37 mouse cellular contexts compared by ENCODE assay signal in the genomic region with DNA sequence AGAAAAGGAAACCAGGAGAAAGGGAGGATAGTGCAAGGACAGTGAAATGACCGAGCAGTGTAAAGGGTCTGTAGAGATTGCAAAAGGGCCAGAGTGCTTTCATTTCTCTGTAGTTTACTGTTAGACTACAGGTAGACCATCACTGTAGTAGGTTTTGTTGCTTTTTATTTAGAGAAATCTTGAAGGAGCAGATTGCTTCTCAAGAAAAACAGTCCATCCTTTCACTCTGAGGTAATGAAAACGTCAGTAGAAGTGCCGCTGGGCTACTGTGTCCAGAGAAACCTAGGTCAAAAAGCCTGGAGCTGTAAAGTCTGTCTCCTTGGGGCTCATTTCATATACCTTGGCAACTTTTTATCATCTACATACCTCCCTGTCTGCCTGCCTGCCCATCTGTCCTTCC. TPM values are rescaled to one million over a fixed set of nuclear protein-coding genes. Genes with fewer than 3 reads are reported as not detected.
DNase-seq lines count a peak whose midpoint lies in the region; ATAC-seq and TF ChIP-seq lines count a peak whose summit lies in the region.
"Had no signal": no experiment of that assay in that cellular context is flagged by ENCODE, and none has a peak within 500 bp of the region (broad histone marks: within the 10 kb centered on the region; RNA-seq: fewer than 3 reads in every experiment).

No protein-coding gene starts in this region.

- H3K9me3 ChIP-seq in intestine, postnatal 0 days (ENCODE audit: control insufficient read depth): no peaks in the 10 kb centered on the region
- H3K9me3 ChIP-seq: forebrain, embryonic 15.5 days; hindbrain, embryonic 12.5 days; limb, embryonic 13.5 days; liver, embryonic 13.5 days; midbrain, embryonic 13.5 days; neural tube, embryonic 15.5 days had no signal

- no peak for TF ChIP-seq POLR2A in thymus, adult 2 months (IDR thresholded peaks at IDR 0.05; ENCODE audit: control insufficient read depth, extremely low read depth, insufficient read depth, low read length, poor library complexity)
- no peak for TF ChIP-seq POLR2A in bone marrow macrophage, adult 2 months (IDR thresholded peaks at IDR 0.05; ENCODE audit: borderline replicate concordance, low read depth, low read length)
- no peak for TF ChIP-seq POLR2A in small intestine, adult 2 months (IDR thresholded peaks at IDR 0.05; ENCODE audit: low read depth, low read length)

- no peak overlapping the region for H3K4me3 ChIP-seq in layer of hippocampus, adult 2 months
- no peak overlapping the region for H3K4me3 ChIP-seq in thymus, adult 2 months (ENCODE audit: control insufficient read depth, insufficient read depth, low read length)
- H3K4me3 ChIP-seq in bone marrow macrophage, adult 2 months (ENCODE audit: insufficient read depth, low read length): peak overlapping the region; percentile 93
- H3K4me3 ChIP-seq in small intestine, adult 2 months (ENCODE audit: low read depth, low read length): no peak overlapping the region
- H3K4me3 ChIP-seq in intestine, postnatal 0 days (ENCODE audit: low read depth, low read length): no peak overlapping the region
- H3K4me3 ChIP-seq: forebrain, embryonic 15.5 days; hindbrain, embryonic 12.5 days; left cerebral cortex, adult 2 months; limb, embryonic 13.5 days; liver, embryonic 13.5 days; midbrain, embryonic 13.5 days; neural tube, embryonic 15.5 days had no signal

- 0 out of 2 replicates have a peak overlapping the region, but pooled peaks have one; percentile 15 for H3K27ac ChIP-seq in layer of hippocampus, adult 2 months
- peak overlapping the region; percentile 90; the same call in 1 of the 2 replicates for H3K27ac ChIP-seq in thymus, adult 2 months (ENCODE audit: control insufficient read depth, insufficient read depth, low read length)
- H3K27ac ChIP-seq in bone marrow macrophage, adult 2 months (ENCODE audit: insufficient read depth, low read depth, low read length): peak overlapping the region; percentile 98
- peak overlapping the region; percentile 51 for H3K27ac ChIP-seq in small intestine, adult 2 months (ENCODE audit: insufficient read depth, low read depth, low read length)
- no peak overlapping the region for H3K27ac ChIP-seq in intestine, postnatal 0 days (ENCODE audit: low read depth, low read length)
- H3K27ac ChIP-seq: forebrain, embryonic 15.5 days; hindbrain, embryonic 12.5 days; left cerebral cortex, adult 2 months; limb, embryonic 13.5 days; liver, embryonic 13.5 days; midbrain, embryonic 13.5 days; neural tube, embryonic 15.5 days had no signal

- no peaks in the 10 kb centered on the region for H3K36me3 ChIP-seq in thymus, adult 2 months (ENCODE audit: control insufficient read depth, insufficient read depth, low read length)
- H3K36me3 ChIP-seq in small intestine, adult 2 months (ENCODE audit: control insufficient read depth, insufficient read depth, low read length): no peaks in the 10 kb centered on the region
- H3K36me3 ChIP-seq in intestine, postnatal 0 days (ENCODE audit: control insufficient read depth, insufficient read depth): no peaks in the 10 kb centered on the region
- H3K36me3 ChIP-seq: forebrain, embryonic 15.5 days; hindbrain, embryonic 12.5 days; limb, embryonic 13.5 days; liver, embryonic 13.5 days; midbrain, embryonic 13.5 days; neural tube, embryonic 15.5 days had no signal

- no peak for ATAC-seq in intestine, postnatal 0 days
- ATAC-seq: forebrain, embryonic 15.5 days; midbrain, embryonic 13.5 days had no signal

- no peak overlapping the region for H3K4me2 ChIP-seq in intestine, postnatal 0 days (replicated peaks; ENCODE audit: low read depth)
- H3K4me2 ChIP-seq: forebrain, embryonic 15.5 days; hindbrain, embryonic 12.5 days; limb, embryonic 13.5 days; lung, embryonic 14.5 days; midbrain, embryonic 13.5 days; neural tube, embryonic 15.5 days had no signal

- no peak overlapping the region for H3K9ac ChIP-seq in intestine, postnatal 0 days (ENCODE audit: low read depth, low read length)
- H3K9ac ChIP-seq: forebrain, embryonic 15.5 days; hindbrain, embryonic 12.5 days; limb, embryonic 13.5 days; liver, embryonic 13.5 days; lung, embryonic 14.5 days; midbrain, embryonic 13.5 days; neural tube, embryonic 15.5 days had no signal

- WGBS in thymus, adult 2 months: 75% methylated on average over 3 of the region's 3 CpGs
- 79% methylated on average over 3 of the region's 3 CpGs for WGBS in small intestine, adult 2 months
- 86% methylated on average over 3 of the region's 3 CpGs for WGBS in intestine, postnatal 0 days

- intact Hi-C loops in left cerebral cortex, postnatal 36 days (cut with DNase I): loop anchor here (5.0 kb wide), 4 partner anchors 37 to 787 kb away; a partner anchor contains a TSS

- H3K4me1 ChIP-seq in thymus, adult 2 months (replicated peaks; ENCODE audit: control insufficient read depth, insufficient read depth, low read length): peaks cover 2% of the 10 kb centered on the region
- H3K4me1 ChIP-seq in bone marrow macrophage, adult 2 months (ENCODE audit: control insufficient read depth, insufficient read depth, low read length): peaks cover 9% of the 10 kb centered on the region
- H3K4me1 ChIP-seq in small intestine, adult 2 months (ENCODE audit: control insufficient read depth, insufficient read depth, insufficient read length, low read length): peaks cover 2% of the 10 kb centered on the region; the same call in 1 of the 2 replicates
- no peaks in the 10 kb centered on the region; the same call in 1 of the 2 replicates for H3K4me1 ChIP-seq in intestine, postnatal 0 days (replicated peaks; ENCODE audit: control insufficient read depth, insufficient read depth, low read length)
- H3K4me1 ChIP-seq: hindbrain, embryonic 12.5 days; limb, embryonic 13.5 days had no signal

- no peak for TF ChIP-seq CTCF in layer of hippocampus, adult 2 months (conservative IDR thresholded peaks at IDR 0.05)
- TF ChIP-seq CTCF in thymus, adult 2 months (IDR thresholded peaks at IDR 0.05; ENCODE audit: borderline replicate concordance, control insufficient read depth, extremely low read depth, insufficient read depth, low read length, poor library complexity): no peak
- no peak for TF ChIP-seq CTCF in bone marrow macrophage, adult 2 months (IDR thresholded peaks at IDR 0.05; ENCODE audit: low read depth, low read length)
- no peak for TF ChIP-seq CTCF in small intestine, adult 2 months (IDR thresholded peaks at IDR 0.05; ENCODE audit: extremely low read depth, insufficient read length, insufficient replicate concordance, low read depth, low read length)
- no peak for TF ChIP-seq CTCF in intestine, postnatal 0 days (IDR thresholded peaks at IDR 0.05; ENCODE audit: low read depth)

- no peak for DNase-seq in layer of hippocampus, adult 2 months (ENCODE audit: low spot score in 2 of 2)
- DNase-seq in layer of hippocampus, postnatal 25 days (ENCODE audit: extremely low spot score in 1 of 2, low spot score in 1 of 2): no peak
- no peak for DNase-seq in thymus, adult 2 months
- DNase-seq in thymus, adult 18-20 months: no peak
- DNase-seq in left cerebral cortex, postnatal 36 days (ENCODE audit: low spot score in 2 of 2): no peak
- DNase-seq: adrenal gland, postnatal 25 days; cerebellum, adult 9-10 months; cerebellum, postnatal 36 days; gastrocnemius, postnatal 14 days; kidney, adult 11 months; kidney, postnatal 14 days; liver, embryonic 13.5 days; lung, embryonic 14.5 days; lung, postnatal 14 days; retina, postnatal 1 day; right cerebral cortex, postnatal 25 days had no signal

- no peaks in the 10 kb centered on the region for H3K27me3 ChIP-seq in thymus, adult 2 months (ENCODE audit: control insufficient read depth, insufficient read depth, low read length)
- no peaks in the 10 kb centered on the region for H3K27me3 ChIP-seq in small intestine, adult 2 months (ENCODE audit: control insufficient read depth, insufficient read depth, low read length)
- H3K27me3 ChIP-seq in intestine, postnatal 0 days (replicated peaks; ENCODE audit: control insufficient read depth, insufficient read depth, low read length): no peaks in the 10 kb centered on the region
- H3K27me3 ChIP-seq: forebrain, embryonic 15.5 days; hindbrain, embryonic 12.5 days; limb, embryonic 13.5 days; liver, embryonic 13.5 days; midbrain, embryonic 13.5 days; neural tube, embryonic 15.5 days had no signal

RNA-seq across cellular contexts. Expression of a gene that starts 3.1 kb away (rescaled TPM):
- total RNA-seq in layer of hippocampus, adult 2 months (2021): 1 to 10 TPM; 1.1 to 1.3 TPM
- 1 to 10 TPM; 1.6 to 2.2 TPM for total RNA-seq in layer of hippocampus, postnatal 25 days (2021)
- 32.2 and 40.4 TPM in 2 replicates for polyA plus RNA-seq in thymus, adult 2 months (2012; rRNA removed)
- polyA plus RNA-seq in bone marrow macrophage, adult 2 months (2012; ENCODE audit: insufficient read depth, insufficient read length, missing spikeins): 150 TPM in 2 replicates
- 2.8 and 4.8 TPM in 2 replicates for polyA plus RNA-seq in small intestine, adult 2 months (2012; rRNA removed)
- total RNA-seq in left cerebral cortex, postnatal 36 days (2021): 1 to 10 TPM; 1.2 to 1.6 TPM
- polyA plus RNA-seq in intestine, postnatal 0 days (2015; fragmentation: Nextera tagmentation; extraction: Ambion mirVana): 1.7 and 1.9 TPM in 2 replicates

RNA-seq across cellular contexts. Expression of a gene that starts 3.2 kb away (rescaled TPM):
- 10 to 100 TPM; 87.6 to 94.8 TPM for total RNA-seq in layer of hippocampus, adult 2 months (2021)
- total RNA-seq in layer of hippocampus, postnatal 25 days (2021): 100 to 1,000 TPM in 1 of 2 experiments, 10 to 100 TPM in 1; 92.1 to 101 TPM
- 20.8 and 21.6 TPM in 2 replicates for polyA plus RNA-seq in thymus, adult 2 months (2012; rRNA removed)
- polyA plus RNA-seq in bone marrow macrophage, adult 2 months (2012; ENCODE audit: insufficient read depth, insufficient read length, missing spikeins): 66.9 and 74.5 TPM in 2 replicates
- polyA plus RNA-seq in small intestine, adult 2 months (2012; rRNA removed): 3.3 and 8.0 TPM in 2 replicates
- total RNA-seq in left cerebral cortex, postnatal 36 days (2021): 10 to 100 TPM; 94.2 to 95.2 TPM
- polyA plus RNA-seq in intestine, postnatal 0 days (2015; fragmentation: Nextera tagmentation; extraction: Ambion mirVana): 13.6 and 15.1 TPM in 2 replicates

RNA-seq across cellular contexts. Expression of a gene that starts 33.6 kb away (rescaled TPM):
- 1 to 10 TPM; 3.1 to 4.1 TPM for total RNA-seq in layer of hippocampus, adult 2 months (2021)
- total RNA-seq in layer of hippocampus, postnatal 25 days (2021): 1 to 10 TPM; 2.7 to 3.6 TPM
- polyA plus RNA-seq in thymus, adult 2 months (2012; rRNA removed): 2.5 and 3.0 TPM in 2 replicates
- 1.3 and 2.0 TPM in 2 replicates for polyA plus RNA-seq in bone marrow macrophage, adult 2 months (2012; ENCODE audit: insufficient read depth, insufficient read length, missing spikeins)
- polyA plus RNA-seq in small intestine, adult 2 months (2012; rRNA removed): 0.23 TPM in 1 of 2 replicates, not detected in the other
- total RNA-seq in left cerebral cortex, postnatal 36 days (2021): 1 to 10 TPM; 2.6 to 3.9 TPM
- polyA plus RNA-seq in intestine, postnatal 0 days (2015; fragmentation: Nextera tagmentation; extraction: Ambion mirVana): 0.93 and 1.1 TPM in 2 replicates

RNA-seq across cellular contexts. Expression of a gene that starts 47.4 kb away (rescaled TPM):
- total RNA-seq in layer of hippocampus, adult 2 months (2021): not detected
- total RNA-seq in layer of hippocampus, postnatal 25 days (2021): not detected
- 0.15 TPM in 1 of 2 replicates, not detected in the other for polyA plus RNA-seq in thymus, adult 2 months (2012; rRNA removed)
- not detected in 2 replicates for polyA plus RNA-seq in bone marrow macrophage, adult 2 months (2012; ENCODE audit: insufficient read depth, insufficient read length, missing spikeins)
- not detected in 2 replicates for polyA plus RNA-seq in small intestine, adult 2 months (2012; rRNA removed)
- total RNA-seq in left cerebral cortex, postnatal 36 days (2021): not detected
- polyA plus RNA-seq in intestine, postnatal 0 days (2015; fragmentation: Nextera tagmentation; extraction: Ambion mirVana): not detected in 2 replicates
- total RNA-seq: adrenal gland, adult 18-20 months; adrenal gland, postnatal 25 days; gastrocnemius, postnatal 14 days; granulocyte monocyte progenitor cell, adult 5-6 weeks; heart, postnatal 25 days; layer of hippocampus, postnatal 10 days; left cerebral cortex, adult 2 months; left cerebral cortex, postnatal 25 days; megakaryocyte-erythroid progenitor cell, adult 5-6 weeks; monocyte, adult 5-6 weeks had no signal
- polyA plus RNA-seq: C2C12; embryonic facial prominence, embryonic 11.5 days; forebrain, embryonic 15.5 days; heart, embryonic 14.5 days; hindbrain, embryonic 12.5 days; kidney, embryonic 14.5 days; limb, embryonic 13.5 days; liver, embryonic 13.5 days; lung, embryonic 14.5 days; midbrain, embryonic 13.5 days; neural tube, embryonic 15.5 days; urinary bladder, adult 2 months had no signal

RNA-seq across cellular contexts. Expression of a gene that starts 58.0 kb away (rescaled TPM):
- not detected for total RNA-seq in layer of hippocampus, adult 2 months (2021)
- not detected for total RNA-seq in layer of hippocampus, postnatal 25 days (2021)
- 0.40 and 0.62 TPM in 2 replicates for polyA plus RNA-seq in thymus, adult 2 months (2012; rRNA removed)
- polyA plus RNA-seq in bone marrow macrophage, adult 2 months (2012; ENCODE audit: insufficient read depth, insufficient read length, missing spikeins): 0.72 TPM in 1 of 2 replicates, not detected in the other
- polyA plus RNA-seq in small intestine, adult 2 months (2012; rRNA removed): not detected in 2 replicates
- total RNA-seq in left cerebral cortex, postnatal 36 days (2021): not detected
- not detected in 2 replicates for polyA plus RNA-seq in intestine, postnatal 0 days (2015; fragmentation: Nextera tagmentation; extraction: Ambion mirVana)
- total RNA-seq: adrenal gland, adult 18-20 months; adrenal gland, postnatal 25 days; gastrocnemius, postnatal 14 days; granulocyte monocyte progenitor cell, adult 5-6 weeks; heart, postnatal 25 days; layer of hippocampus, postnatal 10 days; left cerebral cortex, adult 2 months; left cerebral cortex, postnatal 25 days; megakaryocyte-erythroid progenitor cell, adult 5-6 weeks; monocyte, adult 5-6 weeks had no signal
- polyA plus RNA-seq: C2C12; embryonic facial prominence, embryonic 11.5 days; forebrain, embryonic 15.5 days; heart, embryonic 14.5 days; hindbrain, embryonic 12.5 days; kidney, embryonic 14.5 days; limb, embryonic 13.5 days; liver, embryonic 13.5 days; lung, embryonic 14.5 days; midbrain, embryonic 13.5 days; neural tube, embryonic 15.5 days; urinary bladder, adult 2 months had no signal
